Mouse (Mus musculus) embryonic facial prominence, embryonic 10.5 days (tissue): ENCODE results near the gene Grm7. TPM values are rescaled to one million over a fixed set of nuclear protein-coding genes. Genes with fewer than 3 reads are reported as not detected.

Experiments
- DNase-seq: peaks from one replicate; pipeline ENCODE4 v3.0.0-alpha.2; 2017; ENCODE audit warnings: low spot score
- H3K27ac ChIP-seq: fragments of 300-500 bp; sonication (generic); replicated peaks from 2 replicates; pipeline ENCODE4 v1.5.1; 2016; ENCODE audit warnings: mild to moderate bottlenecking
- H3K27me3 ChIP-seq: fragments of 300-500 bp; sonication (generic); replicated peaks from 2 replicates; pipeline ENCODE4 v1.6.1; 2016; ENCODE audit warnings: low read depth, mild to moderate bottlenecking; ENCODE audit not compliant: poor library complexity, severe bottlenecking
- H3K36me3 ChIP-seq: fragments of 300-500 bp; sonication (generic); replicated peaks from 2 replicates; pipeline ENCODE4 v1.6.1; 2016; ENCODE audit warnings: mild to moderate bottlenecking, moderate library complexity
- H3K4me1 ChIP-seq: fragments of 300-500 bp; sonication (generic); 2 replicates; pipeline ENCODE4 v1.6.1; 2016
- H3K4me3 ChIP-seq: fragments of 300-500 bp; sonication (generic); 2 replicates; pipeline ENCODE4 v1.5.1; 2016; ENCODE audit warnings: mild to moderate bottlenecking, moderate library complexity
- H3K9me3 ChIP-seq: fragments of 300-500 bp; sonication (generic); 2 replicates; pipeline ENCODE4 v1.6.1; 2016; ENCODE audit warnings: mild to moderate bottlenecking
- WGBS: fragments of 180-500 bp; shearing (Covaris S2); methylation state at CpG from one replicate; pipeline ENCODE4 v1.1.7; 2016; 5-methylcytosine and 5-hydroxymethylcytosine counted together
- polyA plus RNA-seq: library from polyadenylated mRNA; unstranded; fragments of >200 nt; fragmentation: Nextera tagmentation; extraction: Ambion mirVana; gene quantifications from 2 replicates; pipeline ENCODE4 v1.2.1, GENCODE M21; 2016

The Grm7 gene
- polyA plus RNA-seq, 1 experiment from 2014 or later: 0.95 TPM

GRCm38 (mm10) chr6:110743981-110744670, 98.7 kb downstream of the Grm7 start:
- H3K4me1 ChIP-seq: peaks cover 10% of the 10 kb centered on the region; the same call in 1 of the 2 replicates
- H3K4me3 ChIP-seq: no peak overlapping the region
- H3K27ac ChIP-seq: no peak overlapping the region
- H3K9me3 ChIP-seq: no peaks in the 10 kb centered on the region
- no peaks in the 10 kb centered on the region for H3K27me3 ChIP-seq
- 56% methylated on average over 7 of the region's 7 CpGs for WGBS
- no peak for DNase-seq
- H3K36me3 ChIP-seq: no peaks in the 10 kb centered on the region

DNA sequence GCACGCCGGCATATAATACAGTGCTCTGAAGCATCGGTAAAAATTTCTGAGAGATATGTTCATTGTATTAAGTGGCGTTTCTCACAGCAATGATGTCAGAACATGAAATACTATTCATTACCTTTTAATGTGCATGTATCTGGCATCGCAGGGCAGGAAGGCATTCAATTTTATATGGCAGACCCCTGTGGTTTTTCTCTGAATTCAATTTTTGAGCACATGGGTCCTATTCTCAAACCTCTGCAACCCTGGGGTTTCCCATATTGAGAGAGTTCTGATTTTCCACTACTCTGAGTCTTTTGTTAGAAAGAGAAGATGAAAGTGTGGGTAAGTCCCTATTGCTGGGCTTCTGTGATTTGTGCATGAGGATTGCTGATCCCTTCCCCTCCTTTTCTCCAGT, 110.5 kb downstream of the Grm7 start:
- Histone ChIP-seq H3K36me3 (no peaks in the 10 kb centered on the region), H3K4me1 (no peaks in the 10 kb centered on the region), H3K4me3 (no peak overlapping the region), H3K9me3 (no peaks in the 10 kb centered on the region), H3K27ac (no peak overlapping the region), H3K27me3 (no peaks in the 10 kb centered on the region)
- no peak for DNase-seq
- 93% methylated on average over 5 of the region's 5 CpGs for WGBS

GRCm38 (mm10) chr6:110769588-110769987, 124.2 kb downstream of the Grm7 start:
- no peak for DNase-seq
- H3K36me3 ChIP-seq: no peaks in the 10 kb centered on the region
- H3K27me3 ChIP-seq: no peaks in the 10 kb centered on the region
- H3K9me3 ChIP-seq: no peaks in the 10 kb centered on the region
- 0 out of 2 replicates have a peak, but pooled peaks cover 5% of the 10 kb centered on the region for H3K4me1 ChIP-seq
- no peak overlapping the region for H3K27ac ChIP-seq
- H3K4me3 ChIP-seq: no peak overlapping the region

DNA sequence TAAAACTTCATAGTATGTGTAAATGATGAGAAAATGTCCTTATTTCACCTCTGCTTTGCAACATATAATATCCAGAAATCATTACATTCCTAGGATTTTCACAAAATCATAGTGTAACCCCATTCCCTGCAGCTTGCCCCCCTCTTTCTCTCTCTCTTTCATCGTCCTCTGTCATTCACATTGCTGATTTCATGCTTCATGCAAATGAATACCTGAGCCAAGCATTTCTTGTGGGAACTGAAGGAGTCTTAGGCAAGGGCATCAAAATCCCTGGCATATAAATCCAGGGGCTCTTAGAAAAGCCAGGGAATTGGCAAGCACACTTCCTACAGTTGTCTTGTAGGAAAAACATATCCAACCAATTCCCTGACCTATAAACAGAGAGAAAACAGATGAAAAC, 127.3 kb downstream of the Grm7 start:
- H3K27me3 ChIP-seq: no peaks in the 10 kb centered on the region
- H3K36me3 ChIP-seq: no peaks in the 10 kb centered on the region
- no peaks in the 10 kb centered on the region for H3K9me3 ChIP-seq
- 44% methylated on average over 1 of the region's 1 CpGs for WGBS
- 0 out of 2 replicates have a peak, but pooled peaks cover 4% of the 10 kb centered on the region for H3K4me1 ChIP-seq
- no peak for DNase-seq
- no peak overlapping the region for H3K27ac ChIP-seq
- H3K4me3 ChIP-seq: no peak overlapping the region

DNA sequence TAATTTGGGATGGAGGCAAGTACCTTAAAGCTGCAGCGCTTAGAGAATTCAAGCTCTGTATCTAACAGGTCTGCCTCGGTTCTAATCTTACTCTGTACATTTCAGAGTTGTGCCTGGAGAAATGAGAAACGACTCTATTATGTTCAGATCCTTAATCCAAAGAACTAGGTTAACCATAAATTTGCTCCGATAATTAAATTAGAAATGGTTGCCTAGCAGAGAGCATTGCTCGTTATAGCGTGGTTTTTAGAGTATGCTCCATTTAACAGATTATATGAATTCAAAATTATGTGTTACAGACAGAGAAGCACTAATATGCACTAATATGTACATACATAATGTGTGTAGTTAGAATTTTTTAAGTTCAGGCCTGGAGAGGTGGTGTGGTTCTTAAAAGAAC, 130.7 kb downstream of the Grm7 start:
- DNase-seq: no peak
- Histone ChIP-seq H3K27me3 (no peaks in the 10 kb centered on the region), H3K4me3 (no peak overlapping the region), H3K4me1 (no peaks in the 10 kb centered on the region), H3K9me3 (no peaks in the 10 kb centered on the region), H3K27ac (no peak overlapping the region), H3K36me3 (no peaks in the 10 kb centered on the region)
- 85% methylated on average over 6 of the region's 6 CpGs for WGBS

DNA sequence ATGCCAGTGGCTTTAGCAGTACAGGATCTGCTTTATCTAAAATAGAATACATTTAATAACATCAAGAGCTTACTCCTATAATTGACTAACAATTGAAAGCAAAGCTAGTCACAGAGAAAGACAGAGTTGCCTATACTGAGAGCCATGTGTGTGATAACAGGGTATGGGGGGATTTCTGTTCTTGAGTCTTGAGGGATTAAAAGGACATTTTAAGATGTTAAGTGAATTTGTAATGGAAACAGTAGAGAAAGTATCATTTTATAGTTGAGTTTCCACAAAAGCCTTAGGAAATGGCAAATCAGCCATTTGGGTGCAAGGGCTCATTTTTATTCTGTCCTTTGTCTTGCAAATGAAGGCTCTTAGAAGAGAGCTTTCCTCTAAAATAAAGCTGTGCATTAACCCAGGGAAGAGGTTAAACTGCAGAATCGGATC, 140.1 kb downstream of the Grm7 start:
- WGBS: 41% methylated on average over 1 of the region's 1 CpGs
- H3K4me1 ChIP-seq: no peaks in the 10 kb centered on the region
- DNase-seq: no peak
- no peaks in the 10 kb centered on the region for H3K27me3 ChIP-seq
- no peak overlapping the region for H3K27ac ChIP-seq
- no peak overlapping the region for H3K4me3 ChIP-seq
- H3K9me3 ChIP-seq: no peaks in the 10 kb centered on the region
- H3K36me3 ChIP-seq: no peaks in the 10 kb centered on the region

DNA sequence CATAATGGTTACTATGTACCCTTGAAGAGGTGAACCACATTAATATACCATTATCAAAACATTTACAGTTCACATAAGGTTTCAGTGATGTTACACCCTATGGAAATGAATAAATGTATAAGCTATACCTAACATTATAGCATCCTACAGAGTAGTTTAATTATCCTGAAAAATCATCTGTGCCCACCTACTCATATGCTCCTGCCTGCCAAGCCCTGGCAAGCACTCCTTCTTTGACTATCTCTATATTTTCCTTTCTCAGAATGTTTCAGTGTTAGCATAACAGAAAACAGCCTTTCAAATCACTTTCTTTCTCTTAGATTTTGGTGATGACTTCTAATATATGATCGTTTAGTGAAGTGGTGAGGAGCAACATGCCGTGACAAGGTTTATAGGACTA, 147.3 kb downstream of the Grm7 start:
- Histone ChIP-seq H3K9me3 (no peaks in the 10 kb centered on the region), H3K27me3 (no peaks in the 10 kb centered on the region), H3K4me3 (no peak overlapping the region), H3K36me3 (no peaks in the 10 kb centered on the region), H3K4me1 (no peaks in the 10 kb centered on the region), H3K27ac (no peak overlapping the region)
- WGBS: 93% methylated on average over 2 of the region's 2 CpGs
- no peak for DNase-seq

- no peaks in the 10 kb centered on the region for H3K4me1 ChIP-seq
- no peaks in the 10 kb centered on the region for H3K36me3 ChIP-seq
- no peaks in the 10 kb centered on the region for H3K27me3 ChIP-seq
- H3K4me3 ChIP-seq: no peak overlapping the region
- no peak for DNase-seq
- H3K9me3 ChIP-seq: no peaks in the 10 kb centered on the region
- WGBS: 84% methylated on average over 5 of the region's 5 CpGs
- no peak overlapping the region for H3K27ac ChIP-seq
Measured at GRCm38 (mm10) chr6:110807481-110807880, 162.1 kb downstream of the Grm7 start.

GRCm38 (mm10) chr6:110812214-110812613, 166.8 kb downstream of the Grm7 start:
- no peaks in the 10 kb centered on the region for H3K9me3 ChIP-seq
- H3K4me1 ChIP-seq: no peaks in the 10 kb centered on the region
- H3K27me3 ChIP-seq: no peaks in the 10 kb centered on the region
- 77% methylated on average over 5 of the region's 5 CpGs for WGBS
- no peak overlapping the region for H3K4me3 ChIP-seq
- no peak overlapping the region for H3K27ac ChIP-seq
- no peak for DNase-seq
- no peaks in the 10 kb centered on the region for H3K36me3 ChIP-seq

DNA sequence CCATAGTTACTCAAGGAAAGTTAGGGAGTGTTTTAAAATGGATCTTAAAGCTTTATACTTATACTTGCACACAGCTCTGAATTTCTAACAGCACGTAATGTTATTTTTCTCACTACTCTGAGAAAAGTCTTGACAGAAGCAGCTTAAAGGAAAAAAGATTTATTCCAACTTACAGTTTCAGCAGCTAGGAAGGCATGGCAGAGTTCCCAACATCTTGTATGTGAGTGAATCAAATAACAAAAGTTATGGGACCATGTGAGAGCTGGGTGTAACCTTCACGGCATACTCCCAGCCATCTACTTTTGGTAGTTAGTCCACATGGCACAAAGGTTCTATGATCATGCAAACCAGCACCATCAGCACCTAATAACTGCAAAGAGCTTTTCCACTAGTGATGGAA, 172.9 kb downstream of the Grm7 start:
- no peaks in the 10 kb centered on the region for H3K9me3 ChIP-seq
- no peak overlapping the region for H3K4me3 ChIP-seq
- no peak overlapping the region for H3K27ac ChIP-seq
- no peaks in the 10 kb centered on the region for H3K27me3 ChIP-seq
- no peak for DNase-seq
- H3K36me3 ChIP-seq: no peaks in the 10 kb centered on the region
- no peaks in the 10 kb centered on the region for H3K4me1 ChIP-seq
- 91% methylated on average over 2 of the region's 2 CpGs for WGBS

DNA sequence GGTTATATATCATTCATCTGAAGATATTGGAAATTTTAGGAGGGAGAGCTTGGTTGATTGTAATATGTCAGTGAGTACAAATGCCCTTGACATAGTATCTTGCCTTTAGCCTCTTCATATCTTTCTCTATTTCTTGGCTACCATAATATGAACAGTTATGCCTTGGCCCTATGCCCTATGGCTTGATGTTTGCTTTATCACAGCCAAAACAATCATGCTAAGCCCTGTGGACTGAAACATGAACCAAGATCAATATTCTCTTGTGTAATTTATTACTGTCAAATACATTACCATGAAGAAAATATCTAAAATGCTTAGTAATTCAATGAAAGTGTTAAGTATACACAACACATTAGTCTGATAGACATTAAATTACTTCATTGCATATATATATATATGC, 222.9 kb downstream of the Grm7 start:
- Histone ChIP-seq H3K4me1 (no peaks in the 10 kb centered on the region), H3K36me3 (no peaks in the 10 kb centered on the region), H3K4me3 (no peak overlapping the region), H3K9me3 (no peaks in the 10 kb centered on the region), H3K27ac (no peak overlapping the region), H3K27me3 (no peaks in the 10 kb centered on the region)
- DNase-seq: no peak

DNA sequence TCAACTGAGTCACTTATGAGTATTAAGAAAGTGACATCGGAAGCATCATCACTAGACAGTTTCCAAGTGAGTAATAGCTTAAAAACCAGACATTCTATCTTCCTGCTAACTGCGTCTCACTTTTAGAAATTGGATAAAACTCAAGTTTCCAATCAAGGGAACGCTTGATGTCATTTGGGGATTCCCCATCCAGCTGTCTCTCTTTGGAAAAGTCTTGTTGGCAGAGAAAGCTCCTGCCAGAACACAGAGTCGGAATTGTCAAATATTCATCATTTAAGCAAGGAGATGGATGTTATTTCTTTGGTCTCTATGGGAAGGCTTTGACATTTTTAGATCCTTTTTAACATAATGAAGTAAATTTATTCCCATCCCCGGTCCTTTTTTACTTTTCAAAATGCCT, 336.6 kb downstream of the Grm7 start:
- no peak for DNase-seq
- Histone ChIP-seq H3K9me3 (no peaks in the 10 kb centered on the region), H3K27ac (no peak overlapping the region), H3K4me3 (no peak overlapping the region), H3K36me3 (no peaks in the 10 kb centered on the region), H3K4me1 (no peaks in the 10 kb centered on the region), H3K27me3 (no peaks in the 10 kb centered on the region)
- WGBS: 84% methylated on average over 5 of the region's 5 CpGs

DNA sequence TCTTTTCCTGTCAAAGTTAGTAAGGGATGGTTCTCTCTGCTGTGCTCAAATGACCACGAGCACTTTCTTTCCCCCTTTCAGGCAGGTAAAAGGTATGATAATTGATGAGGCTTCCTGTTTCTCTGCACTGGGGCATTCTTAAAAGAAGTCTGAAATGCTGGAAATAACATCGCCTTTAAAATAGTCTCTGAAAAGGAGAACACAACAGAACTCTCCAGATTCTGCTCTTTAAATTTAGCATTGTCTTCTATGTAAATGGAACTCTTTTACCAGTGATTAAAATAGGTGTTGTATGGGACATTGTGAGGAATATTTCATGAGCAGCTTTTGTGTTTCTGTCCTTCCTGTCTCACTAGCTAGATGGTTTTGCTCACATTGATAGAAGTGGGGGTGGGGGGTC, 393.7 kb downstream of the Grm7 start:
- 71% methylated on average over 2 of the region's 2 CpGs for WGBS
- Histone ChIP-seq H3K27me3 (no peaks in the 10 kb centered on the region), H3K4me3 (no peak overlapping the region), H3K9me3 (no peaks in the 10 kb centered on the region), H3K4me1 (no peaks in the 10 kb centered on the region), H3K27ac (no peak overlapping the region), H3K36me3 (no peaks in the 10 kb centered on the region)
- DNase-seq: no peak
